Mouse (Mus musculus) thymus, adult 18-20 months (tissue): Measurements from ENCODE around the gene Plekha4.

Source experiments
- DNase-seq, 2 experiments: peaks; one replicate each; pipeline ENCODE4 v3.0.0; 2022; ENCODE audit warnings: mixed read lengths in 2 of 2

Plekha4 gene

GRCm38 (mm10) chr7:45540213-45540612, 14.1 kb downstream of the Plekha4 start:
- DNase-seq, result no peak

GRCm38 (mm10) chr7:45544525-45544924, 18.4 kb downstream of the Plekha4 start:
- no peak for DNase-seq

GRCm38 (mm10) chr7:45549641-45550436, 23.7 kb downstream of the Plekha4 start:
- DNase-seq, result no peak

GRCm38 (mm10) chr7:45550821-45551511, 24.8 kb downstream of the Plekha4 start:
- DNase-seq, result no peak

- no peak for DNase-seq
Observed at GRCm38 (mm10) chr7:45551512-45551883, 25.4 kb downstream of the Plekha4 start.

- no peak for DNase-seq
Observed at GRCm38 (mm10) chr7:45553519-45553918, 27.4 kb downstream of the Plekha4 start.

DNA sequence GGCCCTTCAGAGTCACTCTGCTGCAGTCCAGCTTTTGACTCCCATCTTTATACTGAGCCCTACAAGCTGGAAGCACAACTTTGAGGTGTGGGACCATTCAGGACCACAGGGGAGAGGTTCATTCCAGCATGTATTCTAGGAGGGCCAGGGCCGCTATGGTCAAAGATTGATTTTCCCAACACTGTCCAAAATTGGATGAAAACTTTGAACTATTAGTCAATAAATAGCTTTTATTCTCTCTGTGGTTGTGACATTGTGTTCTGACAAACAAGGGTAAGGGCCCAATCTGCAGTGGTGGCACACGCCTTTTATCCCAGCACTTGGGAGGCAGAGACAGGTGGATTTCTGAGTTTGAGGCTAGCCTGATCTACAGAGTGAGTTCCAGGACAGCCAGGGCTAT, 27.9 kb downstream of the Plekha4 start:
- no peak for DNase-seq

- DNase-seq, result no peak
Observed at GRCm38 (mm10) chr7:45554744-45555143, 28.6 kb downstream of the Plekha4 start, which contains the start of gene Hsd17b14. Gene Hsd17b14, plus strand, starts transcription at chr7:45554893.

DNA sequence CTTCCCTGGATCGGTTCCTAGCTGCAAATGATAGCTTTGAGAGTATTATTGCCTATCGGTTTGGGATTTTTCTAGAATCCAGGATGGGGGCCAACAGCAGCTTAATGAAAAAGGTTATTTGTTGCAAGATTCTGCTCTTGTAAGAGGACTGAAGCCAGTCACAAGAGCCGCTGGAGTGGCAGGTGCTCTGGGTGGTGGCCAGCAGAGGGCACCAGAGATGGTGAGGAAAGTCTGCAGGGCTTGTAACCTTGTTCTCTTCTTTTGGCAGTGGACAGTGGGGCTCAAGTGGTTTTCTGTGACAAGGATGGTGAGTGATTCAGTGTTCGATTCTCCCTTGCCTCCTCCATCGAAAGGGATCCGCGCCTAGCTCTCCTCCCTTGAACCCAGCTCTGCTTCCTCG, 29.7 kb downstream of the Plekha4 start:
- peak; percentile 59 to 60 for DNase-seq

- DNase-seq, result no peak
Observed at GRCm38 (mm10) chr7:45558907-45559306, 32.8 kb downstream of the Plekha4 start.

GRCm38 (mm10) chr7:45560241-45560640, 34.1 kb downstream of the Plekha4 start:
- no peak for DNase-seq

DNA sequence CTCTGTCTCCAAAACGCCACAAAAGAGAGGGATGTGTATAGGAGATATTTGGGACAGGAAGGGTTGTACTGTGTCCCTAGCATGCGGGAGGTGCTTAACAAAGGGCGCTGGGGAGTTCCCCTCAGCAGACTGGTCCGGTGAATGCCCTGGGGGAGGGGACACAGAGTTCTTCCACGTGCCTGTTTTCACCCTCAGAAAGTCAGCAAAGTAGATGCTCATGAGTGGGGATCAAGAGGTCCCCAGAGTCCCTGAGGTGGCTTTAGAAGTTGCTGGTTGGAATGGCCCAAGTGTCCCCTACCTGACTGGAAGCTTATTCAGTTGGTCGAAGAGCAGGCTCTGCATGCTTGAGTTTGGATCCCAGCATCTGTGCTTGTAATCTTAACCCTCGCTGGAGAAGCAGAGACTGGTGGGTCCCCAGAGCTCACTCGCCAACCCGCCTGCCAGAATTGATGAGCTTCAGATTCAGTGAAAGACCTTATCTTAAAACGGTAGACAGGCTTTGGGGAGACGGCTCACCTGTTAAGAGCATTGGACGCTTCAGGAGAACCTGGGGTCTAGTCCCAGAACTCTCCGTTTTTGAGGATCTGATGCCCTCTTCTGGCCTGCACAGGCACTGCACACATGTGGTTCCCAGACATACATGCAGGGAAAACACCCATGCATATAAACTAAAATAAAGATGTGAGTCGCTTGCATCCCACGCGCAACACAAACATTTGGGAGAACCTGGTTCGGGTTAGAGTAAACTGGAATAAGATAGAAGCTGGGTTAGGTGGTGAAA, 34.9 kb downstream of the Plekha4 start:
- DNase-seq, result peak; percentile 54 to 66

- DNase-seq, result no peak
Observed at GRCm38 (mm10) chr7:45561624-45562520, 35.7 kb downstream of the Plekha4 start.

DNA sequence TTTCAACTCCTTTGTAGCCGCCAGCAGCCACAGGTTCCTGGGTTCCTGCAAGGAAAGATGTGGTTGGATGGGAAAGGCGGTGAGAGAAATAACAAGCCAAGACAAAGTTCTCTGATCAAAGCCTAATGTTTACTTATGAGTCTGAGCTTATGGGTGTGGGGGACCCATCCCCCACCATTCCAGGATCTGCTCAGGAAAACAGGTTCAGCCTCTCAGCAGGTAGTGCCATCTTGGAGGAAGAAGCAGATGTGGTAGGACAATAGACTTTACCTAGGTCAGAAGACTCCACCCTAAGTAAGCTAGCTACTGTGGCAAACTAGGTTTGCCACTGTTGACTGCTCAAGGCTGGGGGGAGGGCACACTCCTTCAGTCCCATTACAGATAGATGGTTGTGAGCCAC, 38.7 kb downstream of the Plekha4 start:
- DNase-seq, result no peak

DNA sequence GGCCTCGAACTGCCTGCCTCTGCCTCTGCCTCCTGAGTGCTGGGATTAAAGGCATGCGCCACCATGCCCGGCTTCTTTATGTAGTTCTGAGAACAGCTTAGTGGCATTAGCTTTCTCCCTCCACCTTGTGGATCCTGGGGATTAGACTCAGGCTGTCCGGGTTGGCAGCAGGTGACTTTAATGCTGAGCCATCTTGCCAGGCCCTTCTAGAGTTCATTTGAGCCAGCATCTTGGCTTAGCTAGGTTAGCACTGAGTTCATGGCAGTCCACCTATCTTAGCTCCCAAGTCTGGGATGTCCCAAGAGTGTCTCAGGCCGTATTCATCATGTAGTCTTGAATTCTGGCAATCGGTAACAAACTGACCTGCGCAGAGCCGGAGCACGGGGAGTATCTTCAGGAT, 39.3 kb downstream of the Plekha4 start:
- no peak for DNase-seq

- DNase-seq, result no peak
Observed at GRCm38 (mm10) chr7:45567112-45567779, 41.1 kb downstream of the Plekha4 start.

DNA sequence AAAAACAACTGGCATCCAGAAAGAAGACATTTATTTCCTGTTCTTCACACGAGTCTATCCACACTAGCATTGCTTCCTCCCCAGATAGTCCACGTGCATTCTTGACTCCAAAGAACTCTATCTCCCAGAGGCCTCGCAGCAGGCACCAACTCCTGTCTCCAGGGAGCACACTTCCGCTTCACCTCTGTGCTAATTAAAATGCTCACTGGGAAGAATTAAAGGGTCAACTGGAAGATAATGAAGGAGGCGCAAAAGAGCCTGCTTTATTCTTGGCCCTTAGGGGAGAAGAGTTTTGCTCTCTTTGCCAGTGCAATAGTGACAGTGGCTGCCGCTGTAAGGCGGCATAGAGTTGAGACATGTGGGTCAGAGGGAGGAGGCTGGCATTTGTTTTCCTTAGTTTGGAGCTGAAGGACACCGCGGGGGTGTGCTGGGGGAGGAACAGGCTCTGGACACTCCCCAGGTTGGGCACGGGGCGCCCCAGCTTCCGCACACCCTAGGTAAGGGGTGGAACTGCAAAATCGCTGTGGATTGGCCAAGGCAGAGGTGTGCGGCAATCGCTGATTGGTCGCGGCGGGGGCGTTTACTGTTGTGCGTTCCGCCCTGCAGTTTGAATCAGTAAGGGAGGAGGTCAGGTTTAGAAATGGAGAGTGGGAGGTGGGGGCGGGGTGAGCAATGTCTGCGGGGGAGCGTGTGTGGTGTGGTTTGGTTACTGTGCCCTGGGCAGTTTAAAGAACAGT, 41.8 kb downstream of the Plekha4 start:
- peak; percentile 86 to 89 for DNase-seq

DNA sequence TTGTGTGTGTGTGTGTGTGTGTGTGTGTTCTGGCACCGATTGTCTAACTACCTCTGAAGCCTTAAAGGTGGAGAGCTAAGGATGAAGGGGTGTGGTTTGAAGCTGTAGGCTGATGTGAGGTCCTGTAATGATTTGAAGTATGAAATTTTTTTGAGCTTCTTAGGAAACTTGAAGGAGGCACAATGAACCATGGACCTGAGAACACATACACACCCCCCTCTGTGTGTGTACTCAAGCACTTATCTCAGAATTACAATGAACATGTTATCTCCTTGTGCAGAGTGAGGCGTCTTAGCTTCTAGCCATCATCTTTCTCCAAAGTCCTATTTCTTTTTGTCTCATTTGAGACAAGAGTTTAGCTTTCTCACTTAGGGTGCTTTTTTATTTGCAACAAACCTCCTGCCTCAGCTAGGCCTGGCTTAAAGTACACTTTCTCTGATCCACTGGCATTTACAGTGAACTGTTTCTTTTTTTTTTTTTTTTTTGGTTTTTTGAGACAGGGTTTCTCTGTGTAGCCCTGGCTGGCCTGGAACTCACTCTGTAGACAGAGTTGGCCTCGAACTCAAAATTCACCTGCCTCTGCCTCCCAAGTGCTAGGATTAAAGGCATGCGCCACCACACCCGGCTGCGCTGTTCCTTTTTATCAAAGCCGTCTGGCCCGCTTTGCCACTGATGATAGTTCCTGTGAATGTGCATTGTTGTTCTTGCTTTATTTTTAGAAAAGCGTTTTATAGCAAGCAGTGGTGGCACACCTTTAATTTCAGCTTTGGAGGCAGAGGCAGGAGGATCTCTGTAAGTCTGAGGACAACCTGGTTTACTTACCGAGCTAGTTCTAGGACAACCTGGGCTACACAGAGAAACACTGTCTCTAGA, 42.7 kb downstream of the Plekha4 start:
- DNase-seq, result no peak

DNA sequence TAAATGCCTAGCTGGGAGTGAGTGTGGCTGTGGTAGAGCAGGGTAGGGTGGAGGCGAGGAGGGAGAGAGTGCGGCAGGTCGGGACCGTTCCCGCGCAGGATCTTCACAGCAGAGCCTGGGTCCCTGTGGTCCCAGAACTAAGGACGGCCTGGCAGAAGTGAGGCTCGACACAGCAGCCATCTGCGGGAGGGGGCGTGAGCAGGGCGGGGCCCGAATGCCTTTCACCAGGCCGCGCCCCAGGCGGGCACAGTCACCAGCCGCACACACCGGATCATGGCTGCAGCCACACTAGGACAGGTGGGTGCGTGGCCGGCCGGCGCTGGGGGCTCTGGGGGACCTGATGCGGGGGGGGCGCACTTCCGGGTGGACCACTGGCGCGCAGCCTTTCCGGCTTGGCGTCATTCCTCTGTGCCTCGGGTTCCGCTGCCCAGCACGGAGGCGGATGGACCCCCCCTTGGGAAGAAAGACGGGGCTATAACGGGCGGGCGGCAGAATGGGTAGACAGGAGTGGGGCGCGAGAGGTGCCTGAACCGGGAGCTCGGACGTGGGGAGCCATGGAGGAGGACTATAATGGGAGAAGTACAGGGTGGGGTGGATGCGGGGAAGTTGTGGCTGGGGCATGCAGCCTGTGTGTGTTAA, 44.1 kb downstream of the Plekha4 start, which contains the start of gene Bcat2:
TSS of gene Bcat2 (plus strand) at position 51 of the 639 bp plus-strand sequence.
- DNase-seq, result peak; percentile 69 to 73
